Mouse (Mus musculus) 416B (cell line): ENCODE results near the gene Naa15.
"Not testable (repeated sequence)": the region's sequence is repeated elsewhere in the genome, so short reads cannot be mapped to it uniquely, and the experiment has no call there.

Experiments
- DNase-seq: peaks from one replicate; pipeline ENCODE4 v3.0.0; 2011; ENCODE audit warnings: low read depth

Naa15 gene

DNA sequence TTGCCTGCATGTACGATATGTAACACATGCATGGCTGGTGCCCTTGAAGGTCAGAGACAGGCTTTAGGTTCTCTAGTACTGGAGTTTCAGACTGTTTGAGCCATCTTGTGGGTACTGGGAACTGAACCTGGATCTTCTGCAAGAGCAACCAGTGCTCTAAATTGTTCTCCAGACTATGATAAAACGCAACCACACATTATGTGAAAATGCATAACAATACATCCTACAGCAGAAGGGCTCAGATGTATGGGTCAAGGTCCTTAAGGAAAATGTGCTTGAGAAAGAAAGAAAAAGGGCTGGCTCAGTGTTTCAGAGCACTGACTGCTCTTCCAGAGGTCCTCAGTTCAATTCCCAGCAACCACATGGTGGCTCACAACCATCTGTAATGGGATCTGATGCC lies 21.3 kb upstream of the Naa15 start:
- DNase-seq = no peak

- no peak for DNase-seq
Measured at GRCm38 (mm10) chr3:51394881-51395280, 20.1 kb upstream of the Naa15 start.

DNA sequence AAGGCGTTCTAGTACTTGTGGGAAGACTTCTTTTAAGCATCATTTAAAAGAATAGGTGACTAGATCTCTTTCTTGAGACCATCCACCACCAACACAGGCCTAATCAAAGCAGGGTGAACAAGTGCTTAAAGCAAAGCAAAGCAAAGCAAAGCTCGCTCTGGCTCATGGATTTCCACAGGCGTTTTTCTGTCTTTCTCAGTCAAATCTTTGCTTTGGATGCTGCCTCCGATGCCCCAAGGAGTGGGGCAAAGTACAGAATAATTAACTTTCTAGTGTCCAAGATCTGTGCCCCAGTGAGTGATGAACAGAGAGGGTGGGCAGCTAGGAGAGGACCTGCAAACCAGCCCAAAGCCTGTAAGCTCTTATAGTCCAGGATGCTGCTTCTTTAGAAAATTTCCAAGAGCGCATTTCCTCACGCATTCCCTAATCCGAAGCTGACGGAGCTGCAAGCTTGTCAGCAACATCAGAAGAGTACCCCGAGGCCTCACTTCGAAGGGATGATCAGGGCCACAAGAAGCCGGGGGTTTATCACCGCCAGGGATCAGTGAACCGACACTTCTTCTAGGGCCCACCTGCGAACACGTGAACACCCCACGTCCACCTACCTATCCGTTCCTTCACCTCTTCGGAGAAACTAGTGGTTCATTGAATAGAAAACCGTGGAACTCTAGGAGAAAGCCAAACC lies 19.3 kb upstream of the Naa15 start:
- no peak for DNase-seq

- no peak for DNase-seq
Measured at GRCm38 (mm10) chr3:51396219-51397068, 18.5 kb upstream of the Naa15 start, which contains the start of gene Mgarp. TSS of gene Mgarp (minus strand) at chr3:51396738.

GRCm38 (mm10) chr3:51397700-51398299 lies 17.1 kb upstream of the Naa15 start:
- DNase-seq = no peak

DNA sequence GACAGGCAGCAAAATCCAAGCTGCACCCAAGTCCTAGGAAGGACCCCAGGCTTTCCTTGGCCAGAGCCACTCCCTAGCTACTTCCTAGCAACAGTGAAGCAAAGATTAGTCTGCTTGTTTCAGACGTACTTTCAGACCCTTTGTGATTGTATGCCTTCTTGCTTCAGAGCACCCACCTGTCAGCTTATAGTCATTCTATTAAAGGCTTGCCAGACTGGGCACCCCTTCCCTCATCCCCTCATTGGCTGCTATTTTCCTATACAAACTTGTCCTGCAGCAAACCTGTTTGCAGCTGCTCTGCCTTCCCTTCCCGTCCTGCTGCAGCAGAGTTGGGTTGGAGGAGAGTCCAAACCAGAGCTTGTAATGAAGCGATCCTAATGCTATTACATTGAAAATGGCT lies 16.3 kb upstream of the Naa15 start:
- DNase-seq = no peak

GRCm38 (mm10) chr3:51399531-51399930 lies 15.4 kb upstream of the Naa15 start:
- DNase-seq = no peak

DNA sequence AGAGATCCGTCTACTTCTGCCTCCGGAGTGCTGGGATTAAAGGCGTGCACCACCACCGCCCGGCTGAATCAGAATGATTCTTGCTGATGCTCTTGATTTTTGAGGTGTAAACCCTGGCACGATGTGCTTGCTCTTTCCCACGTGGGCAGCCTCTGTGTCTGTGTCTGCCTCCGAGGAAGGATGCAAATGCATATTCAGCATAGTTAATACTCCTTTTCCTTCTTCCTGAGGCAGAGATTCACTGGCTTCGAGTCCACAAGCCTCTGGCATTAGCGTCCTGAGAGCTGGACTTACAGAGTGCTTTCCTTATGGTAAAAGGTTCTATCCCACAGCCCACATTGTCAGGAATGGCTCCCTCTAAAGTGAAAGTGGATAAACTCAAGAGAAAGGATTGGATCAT lies 14.3 kb upstream of the Naa15 start:
- no peak for DNase-seq

GRCm38 (mm10) chr3:51402054-51402453 lies 12.9 kb upstream of the Naa15 start:
- not testable (repeated sequence) for DNase-seq

DNA sequence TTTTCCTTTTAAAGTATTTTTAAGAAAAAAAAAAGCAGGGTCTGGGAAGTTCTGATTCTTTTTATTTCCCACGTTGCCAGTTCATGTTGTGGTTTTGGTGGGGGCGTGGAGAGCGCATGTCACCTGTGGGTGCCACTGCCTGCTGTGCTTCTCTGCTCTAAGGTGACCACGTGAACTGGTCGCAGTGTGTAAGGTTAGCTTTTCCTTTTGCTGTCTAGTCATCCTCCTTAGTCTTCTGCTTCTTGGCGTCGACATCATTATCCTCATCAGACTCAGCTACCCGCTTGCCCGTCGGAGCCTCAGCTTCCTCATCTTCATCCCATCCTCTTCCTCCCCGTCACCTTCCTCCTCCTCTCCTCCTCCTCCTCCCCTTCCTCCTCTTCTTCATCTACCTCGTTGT lies 12.3 kb upstream of the Naa15 start:
- DNase-seq = no peak

DNA sequence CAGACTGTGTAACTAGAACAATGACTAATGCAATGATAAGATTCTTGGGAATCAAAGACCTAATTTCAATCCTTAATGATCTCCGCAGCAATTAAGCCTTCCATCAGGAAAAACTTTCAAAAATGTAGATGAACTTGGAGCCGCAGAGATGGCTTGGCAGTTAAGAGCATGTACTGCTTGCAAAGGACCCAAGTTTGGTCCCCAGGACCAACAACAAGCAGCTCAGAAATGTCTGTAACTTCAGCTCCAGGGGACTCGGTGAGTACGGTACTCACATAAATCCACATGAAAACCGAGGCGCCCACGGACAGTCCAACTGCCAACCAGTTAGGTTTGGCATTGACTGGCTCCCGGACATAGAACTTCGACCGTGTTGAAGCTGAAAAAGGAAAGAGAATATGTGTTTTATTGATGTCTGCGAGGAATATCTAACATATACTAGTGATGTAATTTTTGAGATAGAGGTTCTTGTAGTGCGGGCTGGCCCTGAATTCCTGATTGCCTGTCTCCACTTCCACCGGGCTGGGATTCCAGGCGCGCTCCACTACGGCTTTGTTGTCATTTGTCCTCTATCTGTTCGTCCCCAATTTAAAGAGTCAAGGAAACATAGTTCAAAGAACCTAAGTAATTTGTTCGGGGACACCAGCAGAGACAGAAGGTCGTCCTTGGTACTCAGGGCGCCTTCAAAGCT lies 6.9 kb upstream of the Naa15 start:
- DNase-seq = no peak

DNA sequence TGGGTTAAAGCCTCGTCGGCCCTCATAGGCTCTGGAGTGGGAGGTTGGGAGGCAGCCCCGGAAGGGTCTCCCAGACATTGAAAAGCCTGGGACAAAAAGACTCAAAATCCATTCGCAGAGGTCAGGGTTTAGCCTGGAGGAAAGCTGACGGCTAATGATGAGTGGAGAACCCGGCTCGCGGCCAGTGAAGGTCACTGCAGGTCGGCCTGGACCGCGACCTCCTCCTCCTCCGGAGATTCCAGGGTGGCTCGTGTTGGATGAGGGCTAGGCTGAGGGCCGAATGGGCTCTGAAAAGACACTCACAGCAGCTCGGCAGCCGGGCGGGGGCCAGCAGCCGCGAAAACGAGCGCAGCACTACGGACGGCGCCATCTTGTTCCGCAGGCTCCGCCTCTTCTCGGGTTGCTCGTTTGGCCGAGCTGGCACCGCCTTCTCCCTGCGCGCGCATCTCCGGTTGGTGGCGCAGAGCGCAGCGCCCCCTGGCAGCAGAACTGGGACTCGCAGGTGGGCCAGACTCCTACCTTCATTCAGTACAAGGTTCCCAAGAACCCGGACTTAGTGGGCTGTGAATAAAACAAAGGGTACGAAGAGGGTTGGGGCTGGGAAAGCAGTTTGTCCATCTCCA lies 6.3 kb upstream of the Naa15 start, which contains the start of gene Ndufc1:
TSS of gene Ndufc1 (minus strand) at position 428 of the 623 bp plus-strand sequence.
- DNase-seq = peak; percentile 90

DNA sequence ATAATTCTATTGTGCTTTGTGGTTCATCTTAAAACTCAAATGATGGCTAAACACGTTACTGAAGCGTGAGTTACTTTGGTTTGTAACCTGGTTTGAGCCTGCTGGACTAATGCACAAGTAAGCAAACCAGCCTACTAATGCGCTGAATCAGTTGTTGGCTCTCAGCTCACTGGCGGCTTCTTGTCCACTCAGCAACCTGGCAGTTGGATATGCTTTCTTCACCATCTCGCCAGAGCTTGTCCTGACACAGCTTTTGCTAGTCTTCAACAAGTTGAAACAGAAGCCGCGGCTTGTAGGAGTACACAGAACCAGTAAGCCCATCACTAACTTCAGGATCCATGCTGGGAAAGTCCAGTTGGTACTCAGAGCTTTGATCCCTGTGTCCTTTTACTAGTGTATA lies 2.5 kb upstream of the Naa15 start:
- DNase-seq = no peak

- DNase-seq = peak; percentile 34
Measured at GRCm38 (mm10) chr3:51413276-51413675, 1.7 kb upstream of the Naa15 start.

- no peak for DNase-seq
Measured at GRCm38 (mm10) chr3:51416073-51416363, 1.1 kb downstream of the Naa15 start.

GRCm38 (mm10) chr3:51416364-51417134 lies 1.6 kb downstream of the Naa15 start:
- peak; percentile 57 for DNase-seq

GRCm38 (mm10) chr3:51417135-51417458 lies 2.1 kb downstream of the Naa15 start:
- DNase-seq = no peak

DNA sequence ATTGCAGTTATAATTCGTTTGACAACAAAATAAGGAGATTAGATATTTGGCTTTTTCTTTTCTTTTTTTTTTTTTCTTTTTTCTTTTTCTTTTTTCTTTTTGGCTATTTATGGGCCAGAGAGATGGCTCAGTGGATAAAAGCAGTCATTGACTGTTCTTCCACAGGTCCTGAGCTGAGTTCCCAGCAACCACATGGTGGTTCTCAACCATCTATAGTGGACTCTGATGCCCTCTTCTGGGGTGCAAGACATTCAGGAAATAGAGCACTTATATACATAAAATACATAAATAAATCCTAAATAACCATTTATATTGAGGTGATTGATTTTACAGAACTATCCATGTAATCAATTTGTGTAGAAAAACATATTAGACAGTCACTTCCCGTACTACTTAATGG lies 2.5 kb downstream of the Naa15 start:
- DNase-seq = peak; percentile 37

DNA sequence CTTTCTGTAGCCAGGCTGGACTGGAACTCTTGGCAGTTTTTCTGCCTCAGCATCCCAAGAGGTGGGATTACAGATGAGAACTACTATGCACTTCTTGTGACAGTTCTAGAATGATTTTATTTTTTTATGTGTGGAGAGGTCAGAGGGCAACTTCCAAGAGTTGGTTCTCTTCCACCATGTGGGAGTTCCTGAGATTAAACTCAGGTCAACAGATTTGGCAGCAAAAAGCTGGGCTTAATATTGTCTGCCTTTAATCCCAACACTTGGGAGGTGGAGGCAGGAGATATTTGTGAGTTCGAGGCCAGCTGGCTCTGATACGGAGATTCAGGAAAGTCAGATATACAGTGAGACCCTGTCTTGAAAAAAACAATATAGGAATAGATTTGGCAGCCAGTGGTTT lies 3.0 kb downstream of the Naa15 start:
- DNase-seq = no peak

- peak; percentile 47 for DNase-seq
Measured at GRCm38 (mm10) chr3:51421921-51422320, 7.0 kb downstream of the Naa15 start.

DNA sequence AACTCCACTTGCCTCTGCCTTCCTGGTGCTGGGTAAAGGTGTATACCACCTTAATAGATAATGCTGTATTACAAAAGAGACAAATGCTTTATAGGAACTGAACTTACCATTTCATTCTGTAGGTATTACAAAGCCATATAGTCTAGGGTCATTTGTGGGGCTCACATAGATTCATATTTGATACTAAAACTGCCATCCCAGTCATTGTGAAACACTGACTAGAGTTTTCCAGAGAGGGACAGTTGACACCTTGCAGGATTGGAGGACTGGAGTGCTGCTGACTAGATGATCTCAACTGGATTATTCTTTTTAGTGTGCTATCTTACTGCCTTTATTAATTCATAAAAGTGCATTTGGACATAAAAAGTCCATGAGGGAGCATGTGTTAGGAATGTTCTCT lies 10.4 kb downstream of the Naa15 start:
- DNase-seq = peak; percentile 27
